Mouse (Mus musculus): Measurements from ENCODE around the gene Dyrk3. TPM values are rescaled to one million over a fixed set of nuclear protein-coding genes. Genes with fewer than 3 reads are reported as not detected.

Gene Dyrk3
- total RNA-seq, 2 experiments from 2014 or later: 0.25 to 0.29 TPM

- intact Hi-C loops (cut with DNase I): no loop called here
- DNase-seq (ENCODE audit: low spot score): no peak
Observed at GRCm38 (mm10) chr1:131090261-131090660, 47.9 kb downstream of the Dyrk3 start.

- DNase-seq (ENCODE audit: low spot score): no peak
- intact Hi-C loops (cut with DNase I): no loop called here
Observed at GRCm38 (mm10) chr1:131089525-131090127, 48.5 kb downstream of the Dyrk3 start.

GRCm38 (mm10) chr1:131088547-131088946, 49.6 kb downstream of the Dyrk3 start:
- no peak for DNase-seq (ENCODE audit: low spot score)
- intact Hi-C loops (cut with DNase I): no loop called here

GRCm38 (mm10) chr1:131086907-131087306, 51.2 kb downstream of the Dyrk3 start:
- DNase-seq (ENCODE audit: low spot score): no peak
- intact Hi-C loops (cut with DNase I): no loop called here

GRCm38 (mm10) chr1:131085957-131086739, 52.0 kb downstream of the Dyrk3 start:
- DNase-seq (ENCODE audit: low spot score): no peak
- intact Hi-C loops (cut with DNase I): no loop called here

- DNase-seq (ENCODE audit: low spot score): no peak
- intact Hi-C loops (cut with DNase I): no loop called here
Observed at GRCm38 (mm10) chr1:131085272-131085671, 52.9 kb downstream of the Dyrk3 start.

- intact Hi-C loops (cut with DNase I): no loop called here
- no peak for DNase-seq (ENCODE audit: low spot score)
Observed at GRCm38 (mm10) chr1:131084289-131084688, 53.9 kb downstream of the Dyrk3 start.

- no peak for DNase-seq (ENCODE audit: low spot score)
- intact Hi-C loops (cut with DNase I): no loop called here
Observed at GRCm38 (mm10) chr1:131083609-131084008, 54.5 kb downstream of the Dyrk3 start.

GRCm38 (mm10) chr1:131083122-131083521, 55.0 kb downstream of the Dyrk3 start:
- intact Hi-C loops (cut with DNase I): no loop called here

GRCm38 (mm10) chr1:131080686-131081085, 57.5 kb downstream of the Dyrk3 start:
- DNase-seq (ENCODE audit: low spot score): no peak
- intact Hi-C loops (cut with DNase I): no loop called here

More at GRCm38 (mm10) chr1:131083122-131083521, 55.0 kb downstream of the Dyrk3 start:
- DNase-seq (ENCODE audit: low spot score): no peak

GRCm38 (mm10) chr1:131079762-131080161, 58.4 kb downstream of the Dyrk3 start:
- no peak for DNase-seq (ENCODE audit: low spot score)
- intact Hi-C loops (cut with DNase I): no loop called here

GRCm38 (mm10) chr1:131078761-131079330, 59.3 kb downstream of the Dyrk3 start:
- intact Hi-C loops (cut with DNase I): no loop called here
- no peak for DNase-seq (ENCODE audit: low spot score)

Other genes starting within 250 kb of the Dyrk3 start
- gene Il20, start 226.9 kb downstream of the Dyrk3 start, total RNA-seq (2021): not detected
- not detected for gene Il19, start 198.2 kb downstream of the Dyrk3 start, total RNA-seq (2021)
- not detected for gene Il10, start 118.5 kb downstream of the Dyrk3 start, total RNA-seq (2021)
- 100 to 1,000 TPM; 264 to 283 TPM for gene Mapkapk2, start 40.5 kb downstream of the Dyrk3 start, total RNA-seq (2021)
- gene Eif2d, start 14.8 kb upstream of the Dyrk3 start, total RNA-seq (2021): 10 to 100 TPM; 36.5 to 36.6 TPM
- gene Rassf5, start 106.9 kb upstream of the Dyrk3 start, total RNA-seq (2021): 1 to 10 TPM; 1.6 to 2.3 TPM
- gene Ikbke, start 141.3 kb upstream of the Dyrk3 start, total RNA-seq (2021): 1 to 10 TPM; 1.4 to 1.7 TPM